Mouse (Mus musculus) ES-E14 (cell line): ENCODE measurements around the gene Uvrag. TPM values are rescaled to one million over a fixed set of nuclear protein-coding genes. Genes with fewer than 3 reads are reported as not detected.
A peak's percentile ranks its signal among the peaks of the same experiment; 100 is the strongest.

Source experiments
- DNase-seq: peaks from one replicate; pipeline ENCODE4 v3.0.0-alpha.2; 2013; ENCODE audit warnings: low read depth, low spot score
- H3K27ac ChIP-seq: 2 replicates; pipeline ENCODE4 v1.5.1; 2012; ENCODE audit warnings: low read depth, mild to moderate bottlenecking, low read length, moderate library complexity, mixed read lengths; ENCODE audit not compliant: poor library complexity, insufficient read depth, severe bottlenecking
- H3K36me3 ChIP-seq: 2 replicates; pipeline ENCODE4 v1.6.1; 2012; ENCODE audit warnings: mild to moderate bottlenecking, low read length, moderate library complexity, mixed read lengths; ENCODE audit not compliant: control insufficient read depth, poor library complexity, insufficient read depth, severe bottlenecking
- H3K4me1 ChIP-seq, 2 experiments: fragments of 150-350 bp in 1 of 2; sonication (generic) in 1 of 2; 2 replicates each; pipeline ENCODE4 v1.6.1; 2012; ENCODE audit warnings: low read length in 2 of 2, mild to moderate bottlenecking in 1 of 2, mixed read lengths in 1 of 2; ENCODE audit not compliant: control insufficient read depth in 2 of 2, insufficient read depth in 2 of 2, poor library complexity in 1 of 2
- H3K4me3 ChIP-seq, 2 experiments: fragments of 150-350 bp in 1 of 2; sonication (generic) in 1 of 2; 2 replicates each; pipeline ENCODE4 v1.5.1; 2012; ENCODE audit warnings: low read length in 2 of 2, low read depth in 1 of 2, mild to moderate bottlenecking in 1 of 2, mixed read lengths in 1 of 2; ENCODE audit not compliant: insufficient read depth in 1 of 2, poor library complexity in 1 of 2, severe bottlenecking in 1 of 2
- H3K9ac ChIP-seq: 2 replicates; pipeline ENCODE4 v1.6.1; 2012; ENCODE audit warnings: low read depth, mild to moderate bottlenecking, low read length, mixed read lengths; ENCODE audit not compliant: poor library complexity, insufficient read depth, severe bottlenecking
- H3K9me3 ChIP-seq: fragments of 150-350 bp; sonication (generic); 2 replicates; pipeline ENCODE4 v1.6.1; 2012; ENCODE audit warnings: low read depth, mild to moderate bottlenecking, low read length; ENCODE audit not compliant: control insufficient read depth, insufficient read depth
- CHD2 ChIP-seq: IDR thresholded peaks from 2 replicates; pipeline ENCODE4 v1.6.1; 2014; ENCODE audit warnings: mild to moderate bottlenecking, low read depth, low read length, inconsistent platforms
- HCFC1 ChIP-seq: IDR thresholded peaks from 2 replicates; pipeline ENCODE4 v1.6.1; 2012; ENCODE audit warnings: low read length, inconsistent platforms, borderline replicate concordance; ENCODE audit not compliant: insufficient read depth
- MAFK ChIP-seq: IDR thresholded peaks from 2 replicates; pipeline ENCODE4 v1.6.1; 2014; ENCODE audit warnings: mild to moderate bottlenecking, low read depth, low read length, inconsistent platforms; ENCODE audit not compliant: insufficient read depth
- ZC3H11A ChIP-seq: IDR thresholded peaks from 2 replicates; pipeline ENCODE4 v1.6.1; 2012; ENCODE audit warnings: low read depth, mild to moderate bottlenecking, inconsistent platforms, low read length, borderline replicate concordance
- ZNF384 ChIP-seq: IDR thresholded peaks from 2 replicates; pipeline ENCODE4 v1.6.1; 2012; ENCODE audit warnings: low read depth, low read length, inconsistent platforms
- in situ Hi-C, 2 experiments: fragments of 600-800 bp; cut with MboI; formaldehyde crosslinking; loops; one replicate each; pipeline ENCODE4 v1.15.1; 2025; ENCODE audit warnings: low sequenced_read_pairs in 2 of 2, inconsistent platforms in 1 of 2; ENCODE audit not compliant: unreplicated experiment in 2 of 2
- total RNA-seq: library from RNA; depleted of rRNA; stranded (reverse); fragments of 300-350 nt; gene quantifications from 2 replicates; pipeline ENCODE4 v1.2.3, GENCODE M21; 2012

Gene Uvrag
- total RNA-seq, 1 experiment: 14.6 TPM

- Histone ChIP-seq H3K36me3 (no peaks in the 10 kb centered on the region), H3K4me3 (no peak overlapping the region), H3K9ac (no peak overlapping the region), H3K4me1 (peaks cover 2% of the 10 kb centered on the region in 2 experiments; a peak in 2 of 4 replicates), H3K9me3 (no peaks in the 10 kb centered on the region), H3K27ac (no peak overlapping the region)
- no peak for TF ChIP-seq HCFC1
- TF ChIP-seq ZC3H11A: no peak
- no peak for TF ChIP-seq MAFK
- no peak for TF ChIP-seq ZNF384
- TF ChIP-seq CHD2: no peak
- no peak for DNase-seq
- in situ Hi-C loops: no loop called here
These were observed 3.7 kb upstream of the Uvrag start for GRCm38 (mm10) chr7:99144616-99145015.

DNA sequence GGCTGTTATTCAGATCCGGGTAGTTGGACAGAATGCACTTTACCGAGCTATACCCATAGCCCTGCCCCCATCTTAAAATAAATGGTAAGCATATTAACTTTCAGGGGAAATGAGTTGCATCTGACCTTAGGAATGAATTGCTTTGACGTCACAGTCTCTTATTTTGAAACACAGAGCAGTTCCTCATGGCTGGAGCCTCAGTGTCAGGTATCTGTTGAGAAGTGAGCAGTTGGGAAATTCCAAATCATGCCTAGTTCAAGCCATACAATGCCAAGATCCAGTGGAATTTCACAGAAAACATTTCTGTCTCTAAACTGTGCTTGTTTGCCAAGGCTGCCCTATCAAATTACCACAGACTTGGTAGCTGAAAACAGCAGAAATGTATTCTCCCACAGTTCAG lies 2.3 kb upstream of the Uvrag start:
- in situ Hi-C loops: no loop called here
- Histone ChIP-seq H3K36me3 (no peaks in the 10 kb centered on the region), H3K9me3 (no peaks in the 10 kb centered on the region), H3K4me1 (peaks cover 2% of the 10 kb centered on the region in 2 experiments; a peak in 2 of 4 replicates), H3K27ac (no peak overlapping the region), H3K9ac (no peak overlapping the region), H3K4me3 (no peak overlapping the region)
- TF ChIP-seq HCFC1 (no peak), MAFK (no peak), ZNF384 (no peak), ZC3H11A (no peak), CHD2 (no peak)
- DNase-seq: no peak

DNA sequence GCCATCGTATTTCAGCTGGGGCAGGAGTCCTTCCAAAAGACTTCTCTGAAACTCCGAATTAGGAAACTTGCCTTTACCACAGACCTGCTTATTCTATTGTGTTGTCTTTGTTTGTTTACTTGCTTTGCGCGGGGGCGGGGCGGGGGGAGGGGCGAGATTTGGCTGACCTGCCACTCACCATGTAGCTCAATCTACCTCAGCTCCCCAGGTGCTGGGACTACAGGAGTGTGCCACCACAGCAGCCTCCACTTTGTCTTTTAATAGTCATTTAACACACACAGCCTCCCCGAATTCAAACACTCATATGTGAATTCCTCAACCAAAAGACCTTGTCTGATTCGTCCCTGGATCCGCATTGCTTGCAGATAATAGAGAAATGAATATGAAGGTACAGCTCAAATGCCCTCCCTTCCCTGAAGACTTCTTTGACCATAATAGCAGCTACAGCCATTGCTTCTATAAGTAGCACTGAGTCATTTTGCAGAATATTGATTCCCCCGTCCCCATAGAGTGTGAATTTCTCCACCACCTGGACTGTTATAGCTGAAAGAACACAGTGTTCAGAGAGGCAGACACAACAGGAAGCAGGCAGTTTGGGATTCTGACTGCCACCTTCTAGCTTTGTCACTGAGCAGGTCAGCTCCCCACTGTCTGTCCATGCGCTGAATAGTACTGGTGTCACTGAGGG lies 1.1 kb upstream of the Uvrag start:
- peak overlapping the region; percentile 37 to 92; a peak in 3 of 4 replicates for H3K4me3 ChIP-seq
- DNase-seq: no peak
- no peaks in the 10 kb centered on the region for H3K9me3 ChIP-seq
- no peak overlapping the region for H3K27ac ChIP-seq
- H3K4me1 ChIP-seq: peaks cover 2% of the 10 kb centered on the region in 2 experiments; a peak in 2 of 4 replicates
- H3K36me3 ChIP-seq: no peaks in the 10 kb centered on the region
- H3K9ac ChIP-seq: no peak overlapping the region
- TF ChIP-seq HCFC1 (no peak), ZC3H11A (no peak), CHD2 (no peak), MAFK (no peak)
- in situ Hi-C loops: no loop called here

DNA sequence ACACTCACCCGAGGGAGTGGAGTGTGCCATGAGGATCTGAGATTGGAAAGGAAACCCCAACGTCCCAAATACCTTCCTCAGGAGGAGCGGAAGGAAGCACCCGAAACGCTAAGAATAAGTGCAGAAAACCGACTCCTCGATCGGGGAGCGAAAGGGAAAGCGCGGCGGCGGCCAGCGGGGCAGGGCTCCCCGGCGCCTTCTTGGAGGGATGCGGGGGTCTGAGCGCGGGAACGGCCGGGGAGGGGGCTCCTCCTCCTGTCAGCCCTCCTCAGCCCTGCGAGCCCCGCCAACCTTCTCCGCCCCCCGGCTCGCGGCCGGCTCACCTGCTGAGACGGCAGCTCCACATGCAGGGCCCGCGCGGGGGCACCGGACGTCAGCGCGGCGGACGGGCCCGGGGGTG lies 430 bp downstream of the Uvrag start:
- TF ChIP-seq ZNF384: no peak
- no peak for TF ChIP-seq ZC3H11A
- no peak for TF ChIP-seq HCFC1
- no peak for TF ChIP-seq CHD2
- TF ChIP-seq MAFK: no peak
- Histone ChIP-seq H3K4me1 (peaks cover 0 to 2% of the 10 kb centered on the region in 2 experiments; a peak in 1 of 4 replicates), H3K36me3 (no peaks in the 10 kb centered on the region), H3K4me3 (peak overlapping the region; percentile 92 to 93), H3K9ac (peak overlapping the region; percentile 88), H3K27ac (no peak overlapping the region), H3K9me3 (no peaks in the 10 kb centered on the region)
- DNase-seq: no peak
- in situ Hi-C loops: no loop called here
